Mouse (Mus musculus) cerebellum, adult 2 months (tissue): ENCODE measurements at regions not wholly inside any gene's neighbourhood (a gene's known extent, or its start where the extent isn't known, plus 50 kb on each side); places are given as distances from the start of the nearest gene placed in this dataset.

Experiments used
- CTCF ChIP-seq: fragments of 200-500 bp; IDR thresholded peaks from 2 replicates; pipeline ENCODE4 v1.5.1; 2011; ENCODE audit warnings: low read depth, mild to moderate bottlenecking, control low read depth, low read length, moderate library complexity, borderline replicate concordance; ENCODE audit not compliant: insufficient read depth
- POLR2A ChIP-seq: fragments of 200-500 bp; IDR thresholded peaks from 2 replicates; pipeline ENCODE4 v1.6.1; 2011; ENCODE audit warnings: low read length, control low read depth, borderline replicate concordance; ENCODE audit not compliant: insufficient read depth

DNA sequence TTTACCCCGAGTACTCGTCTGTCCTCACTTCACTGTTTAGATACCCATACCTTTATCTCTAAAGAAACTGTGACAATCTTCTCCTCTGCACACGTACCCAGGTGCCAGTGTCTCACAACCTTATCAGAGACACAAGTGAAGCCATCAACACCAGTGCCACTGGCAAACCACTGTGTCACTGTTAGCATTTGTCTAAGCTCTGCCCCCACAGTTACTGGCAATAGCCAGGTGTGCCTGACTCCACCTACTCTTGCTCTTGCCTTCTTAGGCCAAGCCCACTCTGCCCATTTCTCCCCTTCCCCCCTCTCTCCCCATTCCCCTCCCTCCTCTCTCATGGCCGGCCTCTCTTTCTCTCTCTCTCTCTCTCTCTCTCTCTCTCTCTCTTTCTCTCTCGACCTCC lies 54.2 kb upstream of the Znrf2 start:
- TF ChIP-seq POLR2A = no peak
- no peak for TF ChIP-seq CTCF
